Mouse (Mus musculus) liver, adult 2 months (tissue): ENCODE data around the gene Klf13.

Experiments
- CTCF ChIP-seq: fragments of 200-500 bp; IDR thresholded peaks from 2 replicates; pipeline ENCODE4 v1.5.1; 2011; ENCODE audit warnings: low read depth, low read length, control low read depth
- POLR2A ChIP-seq: fragments of 200-500 bp; IDR thresholded peaks from 2 replicates; pipeline ENCODE4 v1.6.1; 2011; ENCODE audit warnings: low read length, control low read depth; ENCODE audit not compliant: insufficient read depth; ENCODE audit errors: extremely low read depth

GRCm38 (mm10) chr7:63924151-63924550 lies 14.6 kb downstream of the Klf13 start:
- TF ChIP-seq CTCF (peak; percentile 17; the same call in 1 of the 2 replicates), POLR2A (no peak)
